Mouse (Mus musculus) gastrocnemius, postnatal 10 days (tissue): Measurements from ENCODE around the gene Fcgr3. TPM values are rescaled to one million over a fixed set of nuclear protein-coding genes. Genes with fewer than 3 reads are reported as not detected.
"Not testable (repeated sequence)": the region's sequence is repeated elsewhere in the genome, so short reads cannot be mapped to it uniquely, and the experiment has no call there.

Experiments used
- DNase-seq: peaks from one replicate; pipeline ENCODE4 v3.0.0; 2021; ENCODE audit warnings: mixed read lengths
- long read RNA-seq, 2 experiments: library from polyadenylated mRNA; stranded (forward); transcript quantifications; one replicate each; pipeline ENCODE4 v2.0.0; 2021
- total RNA-seq, 2 experiments: library from RNA; stranded (reverse); gene quantifications; 2 replicates each; pipeline ENCODE4 v1.2.3; 2021

Fcgr3 gene
- 1 to 10 TPM; 9.3 to 9.4 TPM for total RNA-seq
- long read RNA-seq, experiment 1, transcript Fcgr3-201 (5 exons, 1,347 nt) = major isoform, 8 of 8 reads
- long read RNA-seq, experiment 1, partial matches to known transcripts = 0 of 8 reads
- long read RNA-seq, experiment 1, other reads (novel, unspliced or antisense) = 0 of 8 reads
- long read RNA-seq, experiment 2, transcript Fcgr3-201 (5 exons, 1,347 nt) = major isoform, 12 of 13 reads
- long read RNA-seq, experiment 2, partial matches to known transcripts = 0 of 13 reads
- long read RNA-seq, experiment 2, other reads (novel, unspliced or antisense) = 1 of 13 reads

- DNase-seq = peak; percentile 88
These were observed at the start of gene Fcgr3 for GRCm38 (mm10) chr1:171064491-171065242. TSS of gene Fcgr3 (minus strand) at chr1:171064935.

GRCm38 (mm10) chr1:171113873-171114299 lies 49.2 kb upstream of the Fcgr3 start, which contains the start of gene Cfap126:
TSS of gene Cfap126 (plus strand) at chr1:171113918.
- DNase-seq = peak; percentile 68

DNA sequence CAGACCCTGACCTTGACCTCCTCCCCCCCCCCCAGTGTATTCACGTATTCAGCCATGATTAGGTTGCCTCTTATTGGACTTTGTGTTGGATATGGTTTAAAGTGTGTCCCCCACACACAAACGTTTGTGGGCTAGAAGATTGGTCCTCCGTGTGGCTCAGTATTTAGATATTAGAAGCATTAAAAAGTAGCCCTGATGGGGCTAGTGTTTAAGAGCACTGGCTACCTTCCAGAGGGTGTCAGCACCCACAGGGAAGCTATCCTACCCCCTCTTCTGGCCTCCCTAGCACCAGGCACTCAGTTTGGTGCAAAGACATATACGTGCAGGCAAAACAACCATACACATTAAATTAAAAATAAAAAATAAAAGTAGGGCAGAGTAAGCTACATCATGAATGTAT lies 48.3 kb upstream of the Fcgr3 start:
- no peak for DNase-seq

DNA sequence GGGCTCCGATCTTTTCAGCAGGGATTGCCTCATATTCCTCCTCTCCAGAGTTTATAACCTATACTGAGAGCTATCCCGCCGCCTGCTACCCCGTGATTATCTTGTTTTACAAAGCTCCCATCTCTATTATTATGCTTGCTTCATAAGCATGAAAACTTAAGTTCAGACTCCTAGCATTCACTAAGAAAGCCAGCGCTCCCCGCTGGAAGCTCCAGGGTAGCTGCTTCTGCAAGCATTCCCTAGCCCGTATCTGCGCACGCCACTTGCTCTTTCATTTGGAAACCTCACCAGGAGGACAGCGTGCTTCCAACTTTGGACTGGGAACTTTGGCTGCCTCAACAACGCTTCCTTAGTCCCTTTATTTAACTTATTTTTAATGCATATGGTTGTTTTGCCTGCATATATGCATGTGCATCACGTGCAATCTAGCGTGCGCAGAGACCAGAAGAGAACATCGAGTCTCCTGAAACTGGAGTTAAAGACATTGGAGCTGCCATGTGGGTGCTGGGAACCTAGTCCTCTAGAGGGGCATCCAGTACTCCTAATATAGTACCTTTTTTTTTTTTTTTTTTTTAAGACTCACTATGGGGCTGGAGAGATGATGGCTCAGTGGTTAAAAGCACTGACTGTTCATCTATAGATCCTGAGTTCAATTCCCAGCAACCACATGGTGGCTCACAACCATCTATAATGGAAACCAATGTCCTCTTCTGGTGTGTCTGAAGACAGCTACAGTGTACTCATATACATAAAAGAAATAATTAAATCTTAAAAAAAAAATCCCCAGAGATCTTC lies 47.2 kb upstream of the Fcgr3 start:
- peak; percentile 32 for DNase-seq

DNA sequence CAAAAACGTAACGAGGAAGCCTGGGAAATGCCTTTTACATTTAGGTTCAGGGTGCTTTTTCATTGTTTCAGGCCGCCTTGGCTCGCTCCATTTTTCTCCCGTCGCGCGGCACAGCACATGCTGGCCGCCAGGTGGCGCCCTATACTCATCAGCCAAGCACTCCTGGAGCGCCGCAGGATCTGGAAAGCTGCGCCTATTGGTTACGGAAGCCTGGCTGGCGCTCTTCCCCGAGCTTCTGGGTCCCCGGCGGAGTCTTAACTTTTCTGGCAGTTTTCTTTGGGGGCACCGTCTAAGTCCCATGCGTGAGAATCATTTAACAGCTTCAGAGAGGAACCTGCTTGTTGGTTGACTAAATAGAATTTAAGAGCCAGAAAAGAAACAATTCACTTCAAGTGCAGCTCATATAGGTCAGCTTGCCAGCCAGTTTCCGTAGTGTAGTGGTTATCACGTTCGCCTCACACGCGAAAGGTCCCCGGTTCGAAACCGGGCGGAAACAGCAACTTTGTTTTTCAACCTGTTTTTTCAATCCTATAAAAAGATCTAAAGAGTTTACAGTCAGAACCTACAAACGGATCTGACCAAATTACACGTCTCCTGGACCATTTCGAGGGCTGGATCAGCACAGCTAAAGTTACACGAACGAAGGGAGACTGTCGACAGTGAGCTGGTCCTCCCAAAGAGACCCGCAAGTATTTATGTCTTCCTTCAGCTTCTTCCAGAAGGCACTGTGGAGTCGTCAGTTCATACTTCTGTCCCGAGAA lies 46.5 kb upstream of the Fcgr3 start:
- DNase-seq = peak; percentile 90

DNA sequence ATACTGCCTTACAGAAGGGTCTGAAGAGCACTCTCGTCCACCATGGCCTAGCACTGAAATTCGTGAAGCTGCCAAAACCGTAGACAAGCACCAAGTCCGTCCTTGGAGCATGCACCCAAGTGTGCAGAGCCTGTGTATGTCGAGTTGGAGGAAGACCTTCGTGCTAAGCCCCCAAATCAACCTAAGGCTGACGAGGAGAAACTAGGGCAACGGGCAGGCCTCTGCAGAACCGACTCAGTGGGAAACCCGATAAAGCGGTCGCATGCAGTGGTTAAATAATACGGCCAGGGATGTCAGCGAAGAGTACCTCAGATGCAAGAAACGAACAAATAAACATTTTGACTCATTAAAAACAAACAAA lies 45.9 kb upstream of the Fcgr3 start:
- no peak for DNase-seq

DNA sequence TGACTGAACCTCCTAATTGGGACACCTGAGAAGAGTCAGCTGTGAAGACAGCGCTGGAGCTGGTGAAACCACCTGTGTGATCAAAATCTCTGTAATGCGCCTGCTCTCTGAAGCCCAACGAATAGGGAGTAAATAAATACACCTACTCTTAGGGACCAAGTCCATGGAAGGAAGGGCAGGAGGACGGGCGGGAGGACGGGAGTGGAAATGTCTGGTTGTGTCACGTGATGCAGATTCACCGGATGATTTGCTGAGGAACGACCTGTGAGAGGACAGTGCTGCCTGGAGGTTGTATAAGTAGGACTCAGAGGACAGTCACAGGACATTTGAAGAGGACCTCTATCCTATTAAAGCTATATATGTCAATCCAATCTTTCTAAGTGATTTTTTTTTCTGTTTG lies 44.9 kb upstream of the Fcgr3 start:
- no peak for DNase-seq

- no peak for DNase-seq
These were observed 40.5 kb upstream of the Fcgr3 start for GRCm38 (mm10) chr1:171105226-171105625.

- DNase-seq = no peak
These were observed 38.6 kb upstream of the Fcgr3 start for GRCm38 (mm10) chr1:171103179-171103840.

DNA sequence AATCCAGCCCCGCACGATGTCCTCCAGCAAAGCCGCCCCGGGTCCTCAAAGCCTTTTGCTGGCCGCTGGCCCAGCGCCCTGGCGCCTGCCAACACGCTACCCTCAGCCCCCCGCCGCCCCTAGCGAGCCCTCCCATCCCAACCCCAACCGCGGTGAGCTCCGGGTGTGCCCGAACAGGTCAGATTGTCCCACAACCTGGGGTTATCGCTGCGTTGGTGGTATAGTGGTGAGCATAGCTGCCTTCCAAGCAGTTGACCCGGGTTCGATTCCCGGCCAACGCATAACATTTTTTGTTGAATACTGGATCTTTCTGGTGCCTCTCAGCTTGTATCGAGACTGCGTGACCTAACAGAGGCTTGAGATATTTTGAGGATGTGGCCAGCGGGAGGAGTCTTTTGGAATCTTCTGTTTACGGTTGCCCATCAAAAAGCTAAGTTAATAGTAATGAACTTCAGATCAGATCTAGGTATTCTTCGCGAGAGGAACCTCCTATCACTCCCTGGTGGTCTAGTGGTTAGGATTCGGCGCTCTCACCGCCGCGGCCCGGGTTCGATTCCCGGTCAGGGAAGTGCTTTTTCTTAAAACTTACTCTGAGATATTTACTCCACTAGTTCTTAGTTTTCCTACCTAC lies 37.9 kb upstream of the Fcgr3 start:
- DNase-seq = peak; percentile 79

GRCm38 (mm10) chr1:171101733-171102546 lies 37.2 kb upstream of the Fcgr3 start:
- DNase-seq = peak; percentile 85

GRCm38 (mm10) chr1:171101033-171101432 lies 36.3 kb upstream of the Fcgr3 start:
- DNase-seq = no peak

- no peak for DNase-seq
These were observed 32.9 kb upstream of the Fcgr3 start for GRCm38 (mm10) chr1:171097612-171098011.

GRCm38 (mm10) chr1:171097136-171097535 lies 32.4 kb upstream of the Fcgr3 start:
- DNase-seq = no peak

DNA sequence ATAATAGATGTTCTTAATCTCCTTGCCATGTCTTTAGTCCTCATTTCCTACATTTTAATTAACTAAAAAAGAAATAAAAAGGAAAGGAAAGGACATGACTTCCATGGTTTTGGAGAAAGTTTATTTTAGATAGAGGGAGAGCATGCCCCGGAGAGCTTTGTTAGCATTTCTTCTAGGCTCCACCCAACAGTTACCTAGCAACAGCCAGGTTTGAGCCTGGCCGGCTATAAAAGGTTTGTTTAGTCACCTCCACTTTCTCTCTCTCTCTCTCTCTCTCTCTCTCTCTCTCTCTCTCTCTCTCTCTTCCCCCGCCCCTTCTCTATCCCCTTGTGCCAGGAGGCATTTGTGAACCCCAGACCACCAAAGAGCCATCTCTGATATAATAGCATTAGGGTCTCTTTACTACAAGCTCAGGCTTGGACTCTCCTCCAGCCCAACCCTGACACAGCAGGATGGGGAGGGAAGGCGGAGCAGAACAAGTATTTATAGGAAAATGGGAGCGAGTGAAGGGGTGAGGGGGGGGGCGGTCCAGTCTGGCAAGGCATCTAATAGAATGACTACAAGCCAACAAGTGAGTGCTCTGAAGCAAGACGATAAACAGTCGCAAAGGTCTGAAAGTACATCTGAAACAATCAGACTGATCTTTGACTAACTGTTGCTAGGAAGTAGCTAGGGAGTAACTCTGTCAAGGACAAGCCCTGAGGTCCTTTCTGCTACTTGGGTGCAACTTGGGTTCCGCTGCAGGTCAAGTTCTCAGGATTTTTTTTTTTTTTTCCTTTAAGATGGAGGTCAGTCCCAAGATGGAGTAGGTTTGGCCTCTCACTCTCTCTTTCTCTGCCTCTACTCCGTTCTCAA lies 31.6 kb upstream of the Fcgr3 start:
- no peak for DNase-seq

- DNase-seq = no peak
These were observed 29.7 kb upstream of the Fcgr3 start for GRCm38 (mm10) chr1:171094424-171094823.

- DNase-seq = no peak
These were observed 26.0 kb upstream of the Fcgr3 start for GRCm38 (mm10) chr1:171090761-171091160.

GRCm38 (mm10) chr1:171089891-171090290 lies 25.2 kb upstream of the Fcgr3 start:
- DNase-seq = no peak

- DNase-seq = not testable (repeated sequence)
These were observed 23.6 kb upstream of the Fcgr3 start for GRCm38 (mm10) chr1:171088237-171088869.
